Mouse (Mus musculus) frontal cortex, postnatal 10 days (tissue): ENCODE data around the gene Usp24.
"Not testable (repeated sequence)": the region's sequence is repeated elsewhere in the genome, so short reads cannot be mapped to it uniquely, and the experiment has no call there.

Source experiments
- DNase-seq, 2 experiments: peaks; one replicate each; pipeline ENCODE4 v3.0.0; 2022; ENCODE audit warnings: low spot score in 2 of 2, mixed read lengths in 1 of 2

Usp24 gene

GRCm38 (mm10) chr4:106318976-106319375 lies 3.0 kb downstream of the Usp24 start:
- no peak for DNase-seq

- no peak for DNase-seq
Measured at GRCm38 (mm10) chr4:106322846-106323245, 6.8 kb downstream of the Usp24 start.

- DNase-seq, result no peak
Measured at GRCm38 (mm10) chr4:106323318-106323717, 7.3 kb downstream of the Usp24 start.

- DNase-seq, result no peak
Measured at GRCm38 (mm10) chr4:106327436-106327835, 11.4 kb downstream of the Usp24 start.

- no peak for DNase-seq
Measured at GRCm38 (mm10) chr4:106328704-106329103, 12.7 kb downstream of the Usp24 start.

GRCm38 (mm10) chr4:106329171-106329570 lies 13.2 kb downstream of the Usp24 start:
- DNase-seq, result not testable (repeated sequence)

GRCm38 (mm10) chr4:106330371-106330819 lies 14.4 kb downstream of the Usp24 start:
- no peak for DNase-seq

- DNase-seq, result no peak
Measured at GRCm38 (mm10) chr4:106333071-106333470, 17.1 kb downstream of the Usp24 start.

GRCm38 (mm10) chr4:106333584-106333983 lies 17.6 kb downstream of the Usp24 start:
- DNase-seq, result no peak

- DNase-seq, result no peak
Measured at GRCm38 (mm10) chr4:106335858-106336257, 19.8 kb downstream of the Usp24 start.

- no peak for DNase-seq
Measured at GRCm38 (mm10) chr4:106347664-106348063, 31.7 kb downstream of the Usp24 start.

- DNase-seq, result not testable (repeated sequence)
Measured at GRCm38 (mm10) chr4:106355025-106355424, 39.0 kb downstream of the Usp24 start.

GRCm38 (mm10) chr4:106370013-106370412 lies 54.0 kb downstream of the Usp24 start:
- DNase-seq, result no peak

GRCm38 (mm10) chr4:106375857-106376256 lies 59.8 kb downstream of the Usp24 start:
- peak; percentile 32 to 74 for DNase-seq

GRCm38 (mm10) chr4:106378839-106379572 lies 63.0 kb downstream of the Usp24 start:
- DNase-seq, result no peak

- no peak for DNase-seq
Measured at GRCm38 (mm10) chr4:106381131-106381530, 65.1 kb downstream of the Usp24 start.

GRCm38 (mm10) chr4:106389908-106390307 lies 73.9 kb downstream of the Usp24 start:
- no peak for DNase-seq

GRCm38 (mm10) chr4:106409621-106410020 lies 93.6 kb downstream of the Usp24 start:
- no peak for DNase-seq

- DNase-seq, result no peak
Measured at GRCm38 (mm10) chr4:106419256-106419655, 103.2 kb downstream of the Usp24 start.

- no peak for DNase-seq
Measured at GRCm38 (mm10) chr4:106419791-106420190, 103.8 kb downstream of the Usp24 start.

GRCm38 (mm10) chr4:106422597-106422996 lies 106.6 kb downstream of the Usp24 start:
- DNase-seq, result no peak

- DNase-seq, result no peak
Measured at GRCm38 (mm10) chr4:106424560-106424959, 108.5 kb downstream of the Usp24 start.

- DNase-seq, result no peak
Measured at GRCm38 (mm10) chr4:106426286-106426685, 110.3 kb downstream of the Usp24 start.

GRCm38 (mm10) chr4:106428616-106429015 lies 112.6 kb downstream of the Usp24 start:
- no peak for DNase-seq
